Mouse (Mus musculus) bone marrow, adult 2 months (tissue): ENCODE measurements around the gene Rbm20.

Experiments
- CTCF ChIP-seq: fragments of 200-500 bp; IDR thresholded peaks from 2 replicates; pipeline ENCODE4 v1.5.1; 2011; ENCODE audit warnings: low read length, control low read depth; ENCODE audit not compliant: control insufficient read depth, insufficient read depth
- POLR2A ChIP-seq: fragments of 200-500 bp; IDR thresholded peaks from 2 replicates; pipeline ENCODE4 v1.6.1; 2011; ENCODE audit warnings: low read depth, mild to moderate bottlenecking, control low read depth, low read length, borderline replicate concordance; ENCODE audit not compliant: control insufficient read depth

GRCm38 (mm10) chr19:53831164-53831448 lies 154.0 kb downstream of the Rbm20 start:
- no peak for TF ChIP-seq POLR2A
- TF ChIP-seq CTCF, result no peak
